Mouse (Mus musculus): Measurements from ENCODE around the gene Hs1bp3. TPM values are rescaled to one million over a fixed set of nuclear protein-coding genes. Genes with fewer than 3 reads are reported as not detected.

The Hs1bp3 gene
- polyA plus RNA-seq, 1 experiment from 2014 or later = 13.2 TPM

Other genes starting within 250 kb of the Hs1bp3 start
- 71.3 and 77.4 TPM in 2 replicates for gene Ldah, start 105.3 kb upstream of the Hs1bp3 start, polyA plus RNA-seq (2016; fragmentation: Nextera tagmentation; extraction: Ambion mirVana)
- 1.9 and 2.3 TPM in 2 replicates for gene Gdf7, start 11.5 kb upstream of the Hs1bp3 start, polyA plus RNA-seq (2016; fragmentation: Nextera tagmentation; extraction: Ambion mirVana)
- gene Rhob, start 186.6 kb downstream of the Hs1bp3 start, polyA plus RNA-seq (2016; fragmentation: Nextera tagmentation; extraction: Ambion mirVana) = 75.4 and 78.3 TPM in 2 replicates